Mouse (Mus musculus) brain, embryonic 14.5 days (tissue): ENCODE data around the gene Gm9508.

Experiments
- CTCF ChIP-seq: fragments of 200-500 bp; IDR thresholded peaks from 2 replicates; pipeline ENCODE4 v1.5.1; 2012; ENCODE audit warnings: inconsistent platforms, mild to moderate bottlenecking, moderate library complexity, borderline replicate concordance; ENCODE audit not compliant: insufficient read depth, insufficient read length; ENCODE audit errors: extremely low read depth
- POLR2A ChIP-seq: fragments of 200-500 bp; IDR thresholded peaks from 2 replicates; pipeline ENCODE4 v1.6.1; 2012; ENCODE audit warnings: mild to moderate bottlenecking, inconsistent platforms, borderline replicate concordance; ENCODE audit not compliant: poor library complexity, insufficient read depth, insufficient read length, severe bottlenecking; ENCODE audit errors: extremely low read depth

DNA sequence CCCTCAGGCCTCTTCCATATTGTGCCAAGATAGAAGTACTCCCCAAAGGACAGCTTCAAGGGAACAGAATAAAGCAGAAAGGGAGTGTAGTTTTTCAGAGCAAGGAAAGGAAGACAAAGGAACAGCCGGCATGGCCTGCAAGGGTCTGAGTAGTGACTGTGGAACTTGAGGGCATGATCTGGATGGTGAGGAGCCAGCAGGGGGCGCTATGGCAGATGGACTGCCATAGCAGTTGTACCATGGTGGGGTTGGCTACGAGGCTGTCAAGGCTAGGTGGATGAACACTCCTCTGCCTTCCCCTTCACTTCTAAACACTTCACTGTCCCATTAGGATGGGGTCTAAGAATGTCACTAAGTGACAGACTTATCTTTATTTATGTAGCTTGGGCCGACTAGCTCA lies 32.2 kb upstream of the Gm9508 start:
- TF ChIP-seq CTCF, result peak; percentile 40
- TF ChIP-seq POLR2A, result no peak
